ENCODE assay signal across 8 mouse cellular contexts in genomic region chr7:74013601-74014175, GRCm38 (mm10). TPM values are rescaled to one million over a fixed set of nuclear protein-coding genes. Genes with fewer than 3 reads are reported as not detected.
DNase-seq lines count a peak whose midpoint lies in the region; ATAC-seq and TF ChIP-seq lines count a peak whose summit lies in the region.

Gene St8sia2 (minus strand): TSS chr7:74013690.

- H3K9me3 ChIP-seq in intestine, postnatal 0 days (ENCODE audit: control insufficient read depth) = no peaks in the 10 kb centered on the region
- no peaks in the 10 kb centered on the region for H3K9me3 ChIP-seq in lung, embryonic 15.5 days

- H3K9ac ChIP-seq in intestine, postnatal 0 days (ENCODE audit: low read depth, low read length) = peak within 1 kb of the TSS; percentile 31
- H3K9ac ChIP-seq in lung, embryonic 15.5 days = peak within 1 kb of the TSS; percentile 63

- H3K4me2 ChIP-seq in intestine, postnatal 0 days (replicated peaks; ENCODE audit: low read depth) = peak within 1 kb of the TSS; percentile 91
- H3K4me2 ChIP-seq in lung, embryonic 15.5 days = peak within 1 kb of the TSS; percentile 99

- peak within 1 kb of the TSS; percentile 80 for H3K4me3 ChIP-seq in gastrocnemius, adult 2 months
- peak within 1 kb of the TSS; percentile 60 for H3K4me3 ChIP-seq in intestine, postnatal 0 days (ENCODE audit: low read depth, low read length)
- H3K4me3 ChIP-seq in lung, embryonic 15.5 days = peak within 1 kb of the TSS; percentile 79

- peak; percentile 78 for ATAC-seq in granulocyte monocyte progenitor cell, adult 5-6 weeks (replicated peaks; ENCODE audit: poor library complexity, severe bottlenecking)
- ATAC-seq in intestine, postnatal 0 days = peak; percentile 46; the same call in 1 of the 2 replicates
- peak; percentile 90 for ATAC-seq in lung, embryonic 15.5 days (ENCODE audit: borderline replicate concordance, extremely low read depth, low FRiP score, low TSS enrichment)

- intact Hi-C loops in gastrocnemius, adult 2 months (cut with DNase I) = loop anchor here (10.0 kb wide), 1 partner anchor 359 kb away; no protein-coding TSS in a partner anchor

- no peak within 1 kb of the TSS for H3K27ac ChIP-seq in gastrocnemius, adult 2 months
- H3K27ac ChIP-seq in intestine, postnatal 0 days (ENCODE audit: low read depth, low read length) = no peak within 1 kb of the TSS
- H3K27ac ChIP-seq in lung, embryonic 15.5 days = peak within 1 kb of the TSS; percentile 79

- H3K4me1 ChIP-seq in intestine, postnatal 0 days (replicated peaks; ENCODE audit: control insufficient read depth, insufficient read depth, low read length) = 0 out of 2 replicates have a peak, but pooled peaks cover 3% of the 10 kb centered on the region
- H3K4me1 ChIP-seq in lung, embryonic 15.5 days = peaks cover 6% of the 10 kb centered on the region; the same call in 1 of the 2 replicates

- H3K27me3 ChIP-seq in intestine, postnatal 0 days (replicated peaks; ENCODE audit: control insufficient read depth, insufficient read depth, low read length) = peaks cover 41% of the 10 kb centered on the region
- H3K27me3 ChIP-seq in lung, embryonic 15.5 days = peaks cover 29% of the 10 kb centered on the region

- peak; percentile 99 for TF ChIP-seq POLR2A in brain, embryonic 14.5 days (IDR thresholded peaks at IDR 0.05; ENCODE audit: borderline replicate concordance, extremely low read depth, insufficient read depth, insufficient read length, poor library complexity, severe bottlenecking)

- no peak for TF ChIP-seq CTCF in gastrocnemius, adult 2 months (IDR thresholded peaks at IDR 0.05)
- no peak for TF ChIP-seq CTCF in brain, embryonic 14.5 days (IDR thresholded peaks at IDR 0.05; ENCODE audit: borderline replicate concordance, extremely low read depth, insufficient read depth, insufficient read length)
- no peak for TF ChIP-seq CTCF in intestine, postnatal 0 days (IDR thresholded peaks at IDR 0.05; ENCODE audit: low read depth)

- no peaks in the 10 kb centered on the region for H3K36me3 ChIP-seq in intestine, postnatal 0 days (ENCODE audit: control insufficient read depth, insufficient read depth)
- no peaks in the 10 kb centered on the region for H3K36me3 ChIP-seq in lung, embryonic 15.5 days

- WGBS in intestine, postnatal 0 days = under 1% methylated on average over 36 of the region's 42 CpGs
- WGBS in lung, embryonic 15.5 days = 2% methylated on average over 32 of the region's 42 CpGs

- peak; percentile 52 for DNase-seq in gastrocnemius, adult 2 months
- no peak for DNase-seq in gastrocnemius, adult 18-20 months (ENCODE audit: low spot score)
- DNase-seq in brain, embryonic 14.5 days (ENCODE audit: low read depth) = peak; percentile 92
- DNase-seq in ovary, postnatal 14 days (ENCODE audit: low spot score) = peak; percentile 22
- no peak for DNase-seq in thymus, postnatal 0 days (ENCODE audit: low spot score)

RNA-seq across cellular contexts. Expression of gene St8sia2, which starts in this region (rescaled TPM):
- total RNA-seq in gastrocnemius, adult 2 months (2021) = under 1 TPM; 0.33 to 0.42 TPM
- total RNA-seq in gastrocnemius, adult 18-20 months (2021) = under 1 TPM; 0.09 to 0.24 TPM
- polyA plus RNA-seq in brain, embryonic 14.5 days (2012; rRNA removed) = 72.4 and 129 TPM in 2 replicates
- 1.7 TPM in 1 of 2 replicates, not detected in the other for total RNA-seq in granulocyte monocyte progenitor cell, adult 5-6 weeks (2014; fragmentation: Nextera tagmentation)
- not detected in 2 replicates for total RNA-seq in granulocyte monocyte progenitor cell, adult 5-6 weeks (2017)
- 0.78 and 1.2 TPM in 2 replicates for polyA plus RNA-seq in intestine, postnatal 0 days (2015; fragmentation: Nextera tagmentation; extraction: Ambion mirVana)
- 8.6 and 9.5 TPM in 2 replicates for polyA plus RNA-seq in lung, embryonic 15.5 days (2015; fragmentation: Nextera tagmentation; extraction: Ambion mirVana)
- 0.68 and 0.69 TPM in 2 replicates for polyA plus RNA-seq in thymus, postnatal 0 days (2015; fragmentation: Nextera tagmentation; extraction: Ambion mirVana)

Comparison
In these comparisons a context has a peak if more than half of its experiments do, and no peak if none do; other contexts are left out.
1. Peak in DNase-seq and H3K4me3 ChIP-seq in gastrocnemius, adult 2 months; RNA of the gene not detected or under 1 TPM.
2. DNase-seq: peak in brain, embryonic 14.5 days (single experiment) and ovary, postnatal 14 days (single experiment); none in gastrocnemius, adult 18-20 months (single experiment) and thymus, postnatal 0 days (single experiment).
3. Peak in every context shown above with its lines, with median percentiles within 50 percentile points of each other: H3K4me3 ChIP-seq and ATAC-seq.